Mouse (Mus musculus) C2C12 (cell line): ENCODE data around the gene Mical2.

ENCODE experiments used
- CEBPB ChIP-seq: IDR thresholded peaks from one replicate; pipeline ENCODE4 v1.6.1; 2011; ENCODE audit warnings: low read depth, mild to moderate bottlenecking, control low read depth, moderate library complexity
- CTCF ChIP-seq: IDR thresholded peaks from one replicate; pipeline ENCODE4 v1.5.1; 2011; ENCODE audit not compliant: control insufficient read depth, insufficient read depth, insufficient read length
- FOSL1 ChIP-seq: IDR thresholded peaks from one replicate; pipeline ENCODE4 v1.8.0; 2011; ENCODE audit warnings: mild to moderate bottlenecking, low read length; ENCODE audit not compliant: poor library complexity, insufficient read depth, severe bottlenecking
- USF1 ChIP-seq: IDR thresholded peaks from one replicate; pipeline ENCODE4 v1.6.1; 2011; ENCODE audit warnings: low read depth, mild to moderate bottlenecking, control low read depth, moderate library complexity

GRCm38 (mm10) chr7:112234410-112234809 lies 8.8 kb downstream of the Mical2 start:
- TF ChIP-seq CEBPB (no peak), CTCF (no peak), FOSL1 (no peak), USF1 (no peak)
